Mouse (Mus musculus): Measurements from ENCODE around the gene Tm9sf4. TPM values are rescaled to one million over a fixed set of nuclear protein-coding genes. Genes with fewer than 3 reads are reported as not detected.

Gene Tm9sf4
- total RNA-seq, 1 experiment from 2014 or later = 110 TPM

DNA sequence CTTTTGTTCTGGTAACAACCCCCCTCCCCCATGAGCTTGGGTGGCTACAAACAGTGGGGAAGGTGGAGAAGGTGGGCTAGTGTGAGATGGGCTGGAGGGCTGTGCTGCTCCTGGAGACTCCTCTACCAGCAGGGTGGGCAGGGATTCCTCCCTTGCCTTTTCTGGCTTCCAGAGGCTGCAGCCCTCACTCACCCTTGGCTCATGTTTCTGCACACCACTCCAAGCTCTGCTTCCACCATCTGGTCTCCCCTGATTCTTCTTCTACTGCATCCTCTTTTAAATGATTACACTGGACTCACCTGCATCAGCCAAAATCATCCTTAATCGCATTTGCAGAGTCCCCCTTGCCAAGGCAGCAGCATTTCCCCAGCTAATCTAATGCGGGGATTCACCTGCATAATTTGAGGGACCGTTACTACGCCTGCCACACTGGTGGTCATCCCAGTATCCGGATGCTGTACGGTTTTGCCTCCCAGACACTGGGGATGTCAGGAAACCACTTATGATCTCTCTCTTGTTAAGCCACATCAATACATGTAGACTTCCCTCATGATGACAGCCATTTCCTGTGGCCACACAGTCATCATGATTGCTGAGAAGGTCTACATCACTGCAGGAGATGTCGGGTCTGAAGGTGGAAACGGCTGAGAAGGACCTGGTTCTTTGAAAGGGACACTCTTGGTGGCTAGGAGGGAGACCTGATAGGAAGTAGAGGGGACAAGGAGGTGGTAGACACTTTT lies 9.0 kb upstream of the Tm9sf4 start:
- ATAC-seq (replicated peaks; ENCODE audit: insufficient number of reproducible peaks, low FRiP score, low TSS enrichment, poor library complexity, severe bottlenecking) = no peak

GRCm38 (mm10) chr2:153153033-153153450 lies 8.1 kb upstream of the Tm9sf4 start:
- ATAC-seq (replicated peaks; ENCODE audit: insufficient number of reproducible peaks, low FRiP score, low TSS enrichment, poor library complexity, severe bottlenecking) = no peak

DNA sequence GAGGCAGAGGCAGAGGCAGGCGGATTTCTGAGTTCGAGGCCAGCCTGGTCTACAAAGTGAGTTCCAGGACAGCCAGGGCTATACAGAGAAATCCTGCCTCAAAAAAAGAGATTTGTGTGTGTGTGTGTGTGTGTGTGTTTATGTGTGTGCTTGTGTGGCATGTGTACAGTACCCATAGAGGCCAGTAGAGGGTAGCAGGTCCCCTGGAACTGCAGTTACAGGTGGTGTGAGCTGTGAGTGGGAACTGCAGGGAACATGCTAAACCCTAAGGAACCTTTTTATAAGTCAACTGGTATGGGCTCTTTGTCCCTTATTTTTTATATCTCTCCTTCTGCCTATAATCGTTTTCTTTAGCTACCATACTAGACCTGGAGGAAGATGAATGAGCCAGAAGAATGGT lies 3.8 kb upstream of the Tm9sf4 start:
- ATAC-seq (replicated peaks; ENCODE audit: insufficient number of reproducible peaks, low FRiP score, low TSS enrichment, poor library complexity, severe bottlenecking) = no peak

DNA sequence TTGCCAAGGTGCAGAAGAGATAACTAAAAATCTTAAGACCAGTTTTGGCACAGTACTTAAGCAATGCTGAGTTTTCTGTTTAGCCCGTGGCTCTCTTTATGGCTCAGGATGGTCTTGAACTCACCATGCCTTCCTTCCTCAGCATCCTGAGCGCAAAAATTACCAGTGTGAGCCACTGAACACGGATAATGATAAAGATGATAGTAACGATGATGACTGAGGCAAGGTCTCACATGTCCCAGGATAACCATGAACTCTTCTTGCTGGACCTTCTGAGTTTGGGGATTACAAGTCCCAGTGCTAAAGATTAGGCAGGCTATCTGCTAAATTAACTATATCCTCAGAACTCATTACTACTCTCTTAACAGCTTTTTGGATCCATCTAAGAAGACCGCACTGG lies 970 bp upstream of the Tm9sf4 start:
- ATAC-seq (replicated peaks; ENCODE audit: insufficient number of reproducible peaks, low FRiP score, low TSS enrichment, poor library complexity, severe bottlenecking) = no peak

GRCm38 (mm10) chr2:153161684-153162080 lies 579 bp downstream of the Tm9sf4 start:
- peak; percentile 47 for ATAC-seq (replicated peaks; ENCODE audit: insufficient number of reproducible peaks, low FRiP score, low TSS enrichment, poor library complexity, severe bottlenecking)

DNA sequence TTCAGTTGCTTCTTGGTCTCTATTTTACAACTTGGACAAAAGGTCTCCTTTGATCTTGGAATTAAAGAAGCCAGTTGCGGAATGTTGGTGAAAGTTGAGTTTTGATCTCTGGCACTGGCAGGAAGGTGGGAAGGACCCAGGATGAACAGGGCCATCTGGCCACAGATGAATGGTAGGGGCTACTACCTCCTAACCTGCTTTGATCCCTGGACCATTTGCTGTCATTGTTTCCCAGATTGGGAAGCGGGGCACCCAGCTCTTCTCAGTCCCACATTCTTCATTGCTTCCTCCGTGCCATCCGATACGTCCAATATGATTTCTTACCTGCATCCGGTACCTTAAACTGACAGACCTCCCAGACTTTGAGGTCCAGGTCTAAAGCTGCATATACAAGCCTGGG lies 6.0 kb downstream of the Tm9sf4 start:
- no peak for ATAC-seq (replicated peaks; ENCODE audit: insufficient number of reproducible peaks, low FRiP score, low TSS enrichment, poor library complexity, severe bottlenecking)

GRCm38 (mm10) chr2:153168134-153168820 lies 7.2 kb downstream of the Tm9sf4 start:
- ATAC-seq (replicated peaks; ENCODE audit: insufficient number of reproducible peaks, low FRiP score, low TSS enrichment, poor library complexity, severe bottlenecking) = peak; percentile 54

DNA sequence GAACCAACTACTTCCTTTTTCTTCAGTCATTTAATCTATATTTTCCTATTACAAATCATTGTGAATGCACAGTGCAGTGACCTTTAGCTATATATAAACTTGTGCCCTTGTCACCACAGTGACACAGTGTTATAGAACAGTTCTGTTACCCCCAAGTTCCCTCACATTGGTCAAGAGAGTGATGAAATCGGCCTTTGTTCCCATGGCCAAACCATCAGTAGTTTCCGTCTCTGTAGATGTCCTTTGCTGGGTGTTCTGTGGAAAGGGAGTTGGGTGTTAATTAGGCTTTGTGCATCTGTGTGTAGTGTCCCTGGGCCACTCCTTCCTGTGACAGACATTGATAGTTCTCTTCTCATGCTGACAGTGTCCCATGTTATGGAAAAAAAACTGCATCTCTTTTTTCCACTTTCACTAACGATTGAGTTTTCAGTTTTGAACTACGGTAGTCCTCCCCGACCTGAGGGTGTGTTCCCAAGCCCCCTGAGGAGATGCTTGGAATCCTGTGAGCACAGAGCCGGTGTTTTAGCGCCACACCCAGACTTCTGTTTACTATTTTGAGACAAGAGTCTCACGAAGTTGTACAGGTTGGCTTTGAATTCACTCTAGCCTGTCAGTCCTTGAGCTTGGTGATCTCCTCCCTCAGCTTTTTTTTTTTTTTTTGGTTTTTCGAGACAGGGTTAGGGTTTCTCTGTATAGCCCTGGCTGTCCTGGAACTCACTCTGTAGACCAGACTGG lies 9.6 kb downstream of the Tm9sf4 start:
- ATAC-seq (replicated peaks; ENCODE audit: insufficient number of reproducible peaks, low FRiP score, low TSS enrichment, poor library complexity, severe bottlenecking) = peak; percentile 82

GRCm38 (mm10) chr2:153171966-153172365 lies 10.9 kb downstream of the Tm9sf4 start:
- no peak for ATAC-seq (replicated peaks; ENCODE audit: insufficient number of reproducible peaks, low FRiP score, low TSS enrichment, poor library complexity, severe bottlenecking)

- no peak for ATAC-seq (replicated peaks; ENCODE audit: insufficient number of reproducible peaks, low FRiP score, low TSS enrichment, poor library complexity, severe bottlenecking)
These were observed 15.0 kb downstream of the Tm9sf4 start for GRCm38 (mm10) chr2:153175995-153176570.

- ATAC-seq (replicated peaks; ENCODE audit: insufficient number of reproducible peaks, low FRiP score, low TSS enrichment, poor library complexity, severe bottlenecking) = no peak
These were observed 16.1 kb downstream of the Tm9sf4 start for GRCm38 (mm10) chr2:153177188-153177587.

DNA sequence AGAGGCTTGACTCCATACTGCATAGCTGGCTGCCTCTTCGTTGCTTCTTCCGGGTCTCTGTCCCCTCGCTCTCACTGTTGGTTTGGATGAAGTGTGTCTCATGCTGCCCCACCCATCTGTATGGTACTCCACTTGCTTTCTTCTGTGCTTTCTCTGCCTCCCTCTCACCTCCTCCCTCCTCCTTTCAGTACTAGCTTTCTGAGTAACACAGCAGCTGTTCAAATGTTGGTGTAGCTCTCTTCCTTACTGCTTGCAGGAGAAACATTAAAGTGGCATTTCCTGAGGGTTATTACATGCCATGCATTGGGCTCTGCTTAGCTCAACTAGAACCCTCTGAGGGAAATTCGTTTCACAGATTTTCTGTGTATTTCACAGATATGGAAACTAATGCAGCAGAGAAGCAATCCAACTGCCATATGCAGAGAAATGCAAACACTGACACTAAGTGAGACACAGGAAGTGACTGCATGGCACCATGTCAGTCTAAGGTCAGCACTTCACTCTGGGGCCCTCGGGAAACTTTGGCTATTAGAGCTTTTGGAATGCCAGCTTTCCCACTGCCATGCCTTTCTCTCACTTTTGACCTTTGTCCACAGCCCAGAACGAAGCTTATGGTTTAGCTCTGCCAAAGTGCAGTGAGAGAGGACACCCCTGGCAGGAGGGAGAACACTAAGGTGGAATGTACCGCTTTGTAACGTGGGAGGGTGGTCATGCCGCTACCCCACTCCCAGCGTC lies 18.2 kb downstream of the Tm9sf4 start:
- no peak for ATAC-seq (replicated peaks; ENCODE audit: insufficient number of reproducible peaks, low FRiP score, low TSS enrichment, poor library complexity, severe bottlenecking)

GRCm38 (mm10) chr2:153179961-153180360 lies 18.9 kb downstream of the Tm9sf4 start:
- no peak for ATAC-seq (replicated peaks; ENCODE audit: insufficient number of reproducible peaks, low FRiP score, low TSS enrichment, poor library complexity, severe bottlenecking)

GRCm38 (mm10) chr2:153186176-153186591 lies 25.1 kb downstream of the Tm9sf4 start:
- no peak for ATAC-seq (replicated peaks; ENCODE audit: insufficient number of reproducible peaks, low FRiP score, low TSS enrichment, poor library complexity, severe bottlenecking)

DNA sequence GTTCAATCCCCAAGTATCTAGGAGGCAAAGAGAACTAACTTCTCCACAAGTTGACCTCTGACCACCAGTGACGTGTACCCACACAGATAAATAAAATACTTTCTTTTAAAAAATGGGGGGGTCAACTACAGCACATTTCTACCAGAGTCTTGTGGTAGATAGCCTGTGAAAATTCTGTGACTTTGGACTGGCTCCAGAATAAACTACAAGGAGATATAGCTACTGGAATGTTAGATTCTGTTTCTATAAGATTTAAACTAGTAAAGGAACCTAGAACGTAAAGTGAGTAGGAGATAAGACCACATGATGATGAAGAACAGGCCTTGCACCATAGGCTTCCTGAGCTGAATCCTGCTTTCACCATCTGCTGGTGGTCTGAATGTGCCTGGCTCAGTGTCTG lies 26.7 kb downstream of the Tm9sf4 start:
- no peak for ATAC-seq (replicated peaks; ENCODE audit: insufficient number of reproducible peaks, low FRiP score, low TSS enrichment, poor library complexity, severe bottlenecking)

- ATAC-seq (replicated peaks; ENCODE audit: insufficient number of reproducible peaks, low FRiP score, low TSS enrichment, poor library complexity, severe bottlenecking) = no peak
These were observed 30.1 kb downstream of the Tm9sf4 start for GRCm38 (mm10) chr2:153191242-153191641.

GRCm38 (mm10) chr2:153194255-153194654 lies 33.2 kb downstream of the Tm9sf4 start:
- ATAC-seq (replicated peaks; ENCODE audit: insufficient number of reproducible peaks, low FRiP score, low TSS enrichment, poor library complexity, severe bottlenecking) = no peak

DNA sequence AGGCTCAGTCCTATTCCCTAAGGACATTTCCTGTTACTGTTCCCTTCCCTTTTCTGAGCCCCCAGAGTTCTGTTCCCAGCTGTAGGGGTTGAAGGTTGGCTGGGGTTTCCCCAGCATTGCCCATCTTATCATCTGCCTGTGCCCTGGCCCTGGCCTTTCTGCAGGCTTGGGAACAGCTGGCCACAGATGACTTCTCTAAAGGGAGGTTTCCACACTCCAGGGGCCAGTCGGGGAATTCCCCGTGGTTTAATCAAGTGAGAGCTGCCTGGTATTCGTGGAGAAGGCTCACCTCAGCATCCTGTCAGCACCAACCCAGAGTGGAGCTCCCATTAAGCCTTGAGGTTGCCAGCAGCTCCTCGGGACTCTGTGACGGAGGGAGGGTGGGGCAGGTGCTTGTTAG lies 37.4 kb downstream of the Tm9sf4 start:
- ATAC-seq (replicated peaks; ENCODE audit: insufficient number of reproducible peaks, low FRiP score, low TSS enrichment, poor library complexity, severe bottlenecking) = peak; percentile 82

- peak; percentile 57 for ATAC-seq (replicated peaks; ENCODE audit: insufficient number of reproducible peaks, low FRiP score, low TSS enrichment, poor library complexity, severe bottlenecking)
These were observed 38.0 kb downstream of the Tm9sf4 start for GRCm38 (mm10) chr2:153199114-153199513.
